Mouse (Mus musculus) thymus, postnatal 14 days (tissue): ENCODE results near the gene Frs3.
"Not testable (repeated sequence)": the region's sequence is repeated elsewhere in the genome, so short reads cannot be mapped to it uniquely, and the experiment has no call there.

ENCODE experiments used
- DNase-seq: peaks from one replicate; pipeline ENCODE4 v3.0.0; 2021

Gene Frs3

GRCm38 (mm10) chr17:47688608-47689575, at the start of gene Frs3:
Gene Frs3 (plus strand): TSS chr17:47689030.
- peak; percentile 65 for DNase-seq

DNA sequence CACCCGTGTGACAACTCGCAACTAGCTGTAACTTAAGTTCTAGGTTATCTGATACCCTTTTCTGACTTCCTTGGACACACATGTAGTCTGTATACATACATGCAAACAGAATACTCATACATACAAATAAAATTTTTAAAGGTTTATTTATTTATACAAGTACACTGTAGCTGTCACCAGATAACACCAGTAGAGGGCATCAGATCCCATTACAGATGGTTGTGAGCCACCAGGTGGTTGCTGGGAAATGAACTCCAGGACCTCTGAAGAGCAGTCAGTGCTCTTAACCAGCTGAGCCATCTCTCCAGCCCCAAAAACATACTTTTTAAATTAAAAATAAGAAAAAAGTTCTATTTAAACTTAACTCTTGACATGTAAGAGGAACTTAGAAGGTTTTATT, 45.8 kb upstream of the Frs3 start:
- DNase-seq = peak; percentile 14

DNA sequence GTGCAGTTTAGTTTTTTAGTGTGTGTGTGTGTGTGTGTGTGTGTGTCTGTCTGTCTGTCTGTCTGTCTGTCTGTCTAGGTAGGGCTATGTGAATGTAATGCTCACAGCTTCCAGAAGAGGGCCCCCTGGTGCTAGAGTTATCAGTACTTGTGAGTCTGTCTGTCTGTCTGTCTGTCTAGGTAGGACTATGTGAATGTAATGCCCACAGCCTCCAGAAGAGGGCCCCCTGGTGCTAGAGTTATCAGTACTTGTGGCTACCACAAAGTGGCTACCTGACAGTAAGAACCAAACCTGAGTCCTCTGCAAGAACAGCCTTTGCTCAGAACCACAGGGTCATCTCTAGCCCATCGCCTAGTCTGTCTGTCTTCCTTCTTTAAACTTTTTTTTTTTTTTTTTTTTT, 42.1 kb upstream of the Frs3 start:
- peak; percentile 67 for DNase-seq

- no peak for DNase-seq
These were observed 39.9 kb upstream of the Frs3 start for GRCm38 (mm10) chr17:47648966-47649365.

DNA sequence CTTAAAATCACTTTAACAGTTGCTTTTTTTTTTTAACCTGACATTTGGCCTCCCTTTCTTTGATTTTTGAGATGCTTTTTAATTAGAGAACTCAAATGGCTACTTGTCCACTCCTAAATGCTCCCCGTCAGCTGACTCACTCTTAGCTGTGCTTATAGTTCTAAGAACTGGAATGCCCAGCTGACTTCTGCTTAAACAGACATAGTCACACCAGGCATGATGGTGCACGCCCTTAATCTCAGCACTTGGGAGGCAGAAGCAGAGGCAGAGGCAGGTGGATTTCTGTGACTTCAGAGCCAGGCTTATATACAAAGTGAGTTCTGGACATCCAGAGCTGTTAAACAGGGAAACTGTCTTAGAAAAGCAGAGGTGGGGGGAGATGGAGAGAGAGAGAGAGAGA, 36.9 kb upstream of the Frs3 start:
- no peak for DNase-seq

GRCm38 (mm10) chr17:47654346-47654745, 34.5 kb upstream of the Frs3 start:
- not testable (repeated sequence) for DNase-seq

DNA sequence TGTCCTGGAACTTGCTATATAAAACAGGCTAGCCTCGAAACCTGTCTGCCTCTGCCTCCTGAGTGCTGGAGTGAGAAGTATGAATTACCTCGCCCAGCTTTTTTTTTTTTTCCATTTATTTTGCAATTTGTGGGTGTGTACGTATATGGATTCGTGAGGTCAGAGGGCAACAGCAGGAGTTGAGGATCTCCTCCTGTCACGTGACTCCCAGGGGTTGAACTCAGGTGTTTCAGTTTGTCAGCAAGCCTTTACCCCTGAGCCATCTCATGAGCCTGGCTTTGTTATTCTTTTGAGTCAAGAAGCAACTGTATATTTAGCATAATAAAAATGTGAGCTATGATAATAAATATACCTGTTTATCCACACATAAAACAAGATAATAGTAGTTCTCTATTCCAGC, 33.1 kb upstream of the Frs3 start:
- DNase-seq = no peak

- DNase-seq = no peak
These were observed 30.9 kb upstream of the Frs3 start for GRCm38 (mm10) chr17:47657901-47658300.

GRCm38 (mm10) chr17:47658741-47659243, 30.0 kb upstream of the Frs3 start:
- no peak for DNase-seq

GRCm38 (mm10) chr17:47663009-47663713, 25.7 kb upstream of the Frs3 start:
- no peak for DNase-seq

DNA sequence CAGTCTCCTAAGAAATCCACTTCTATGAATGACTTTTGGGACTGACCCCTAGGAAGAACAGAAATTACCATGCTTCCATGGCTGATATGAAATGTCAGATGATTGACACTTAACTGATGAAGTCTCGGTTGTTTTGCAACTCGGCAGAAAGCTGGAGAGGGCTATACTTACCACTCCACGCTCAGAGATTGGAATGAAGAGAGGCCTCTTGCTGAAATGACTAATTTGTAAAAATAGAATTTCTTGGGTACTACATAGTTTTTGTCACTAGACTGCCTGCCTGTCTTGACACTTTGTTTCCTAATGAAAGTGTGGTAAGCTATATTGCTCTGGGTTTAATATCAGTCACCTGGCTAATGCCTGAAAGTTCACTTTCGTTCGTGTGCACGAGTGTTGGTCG, 24.4 kb upstream of the Frs3 start:
- DNase-seq = no peak

DNA sequence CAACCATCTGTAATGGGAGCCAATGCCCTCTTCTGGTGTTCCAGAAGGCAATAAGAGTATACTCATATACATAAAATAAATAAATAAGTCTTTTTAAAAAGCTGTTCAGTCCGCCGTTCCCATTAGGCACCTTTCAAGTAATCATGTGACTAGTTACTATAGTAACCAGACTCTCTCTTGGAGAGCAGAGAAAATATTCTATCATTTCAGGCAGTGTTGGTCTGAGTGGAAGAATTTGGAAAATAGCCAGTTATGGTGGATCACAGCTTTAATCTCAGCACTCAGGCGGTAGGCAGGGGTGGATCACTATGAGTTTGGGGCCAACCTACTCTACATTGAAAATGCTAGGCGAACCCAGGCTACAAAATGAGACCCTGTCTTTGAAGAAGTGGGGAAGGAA, 19.7 kb upstream of the Frs3 start:
- no peak for DNase-seq

DNA sequence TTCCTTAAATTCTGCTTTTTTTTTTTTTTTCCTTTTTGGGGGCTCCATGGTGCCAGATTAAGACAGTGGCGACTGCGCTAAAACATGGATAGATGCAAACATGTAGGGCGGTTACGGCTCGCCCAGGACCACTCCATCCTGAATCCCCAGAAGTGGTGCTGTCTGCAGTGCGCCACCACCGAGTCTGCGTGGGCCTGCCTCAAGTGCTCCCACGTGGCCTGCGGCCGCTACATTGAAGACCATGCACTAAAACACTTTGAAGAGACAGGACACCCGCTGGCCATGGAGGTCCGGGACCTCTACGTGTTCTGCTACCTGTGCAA, 16.9 kb upstream of the Frs3 start:
- DNase-seq = no peak

DNA sequence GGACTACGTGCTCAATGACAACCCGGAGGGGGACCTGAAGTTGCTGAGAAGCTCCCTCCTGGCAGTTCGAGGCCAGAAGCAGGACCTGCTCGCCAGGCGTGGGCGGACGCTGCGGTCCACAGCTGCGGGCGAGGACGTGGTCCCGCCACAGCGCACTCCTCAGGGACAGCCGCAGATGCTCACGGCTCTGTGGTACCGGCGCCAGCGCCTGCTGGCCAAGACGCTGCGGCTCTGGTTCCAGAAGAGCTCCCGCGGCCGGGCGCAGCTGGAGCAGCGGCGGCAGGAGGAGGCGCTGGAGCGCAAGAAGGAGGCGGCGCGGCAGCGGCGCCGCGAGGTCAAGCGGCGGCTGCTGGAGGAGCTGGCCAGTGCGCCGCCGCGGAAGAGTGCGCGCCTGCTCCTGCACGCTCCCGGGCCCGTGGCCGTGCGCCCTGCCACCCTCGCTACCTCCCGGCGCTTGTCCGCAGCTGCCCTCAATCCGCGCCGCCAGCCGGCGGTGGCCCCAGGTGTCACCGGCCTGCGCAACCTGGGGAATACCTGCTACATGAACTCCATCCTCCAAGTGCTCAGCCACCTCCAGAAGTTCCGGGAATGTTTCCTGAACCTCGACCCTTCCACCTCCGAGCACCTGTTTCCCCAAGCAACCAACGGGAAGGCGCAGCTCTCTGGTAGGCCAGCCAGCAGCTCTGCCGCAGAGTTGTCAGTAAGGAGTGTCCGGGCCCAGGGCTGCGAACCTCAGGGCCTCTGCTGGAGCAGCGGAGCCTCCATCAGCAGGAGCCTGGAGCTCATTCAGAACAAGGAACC, 16.3 kb upstream of the Frs3 start:
- DNase-seq = no peak

DNA sequence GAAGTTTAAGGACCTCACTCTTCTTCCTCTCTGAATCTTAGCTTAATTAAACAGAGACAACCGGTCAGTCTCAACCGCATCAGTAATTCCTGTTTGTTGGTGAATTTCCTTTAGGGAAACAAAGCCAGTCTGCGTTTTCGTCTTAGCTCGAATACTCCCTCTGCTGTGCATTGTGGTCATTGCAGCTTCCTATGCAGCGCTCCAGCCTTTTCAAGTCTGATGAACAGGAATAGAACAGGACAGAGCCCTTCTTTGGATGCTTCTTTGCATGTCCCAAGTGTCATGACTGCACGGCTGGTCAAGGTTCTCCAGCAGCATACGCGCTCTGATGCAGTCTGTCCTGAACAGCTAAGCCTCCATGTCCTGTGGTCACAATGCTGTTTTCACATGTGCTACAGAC, 12.2 kb upstream of the Frs3 start:
- peak; percentile 52 for DNase-seq

DNA sequence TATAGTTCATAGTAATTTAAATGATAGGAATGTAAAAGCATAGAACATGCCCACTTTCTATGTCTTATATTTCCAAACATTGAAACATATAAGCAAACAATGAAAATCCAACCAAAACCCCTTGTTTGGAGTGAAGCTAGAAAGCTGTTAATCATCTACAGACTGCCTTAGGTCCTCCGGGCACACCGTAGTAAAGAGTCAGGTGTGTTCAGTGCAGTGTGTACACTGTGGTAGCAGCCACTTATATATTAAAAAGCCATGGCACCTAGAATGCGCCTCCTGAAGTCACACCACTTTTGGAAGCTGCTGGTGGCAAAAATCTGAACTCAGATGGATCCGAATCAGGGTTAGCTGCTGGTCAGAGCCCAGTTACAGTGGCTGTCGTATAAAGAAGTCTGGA, 10.6 kb upstream of the Frs3 start:
- DNase-seq = no peak

- no peak for DNase-seq
These were observed 10.1 kb upstream of the Frs3 start for GRCm38 (mm10) chr17:47678702-47679101.

GRCm38 (mm10) chr17:47682836-47683235, 6.0 kb upstream of the Frs3 start:
- DNase-seq = no peak

GRCm38 (mm10) chr17:47687409-47688343, 1.2 kb upstream of the Frs3 start:
- DNase-seq = peak; percentile 95

DNA sequence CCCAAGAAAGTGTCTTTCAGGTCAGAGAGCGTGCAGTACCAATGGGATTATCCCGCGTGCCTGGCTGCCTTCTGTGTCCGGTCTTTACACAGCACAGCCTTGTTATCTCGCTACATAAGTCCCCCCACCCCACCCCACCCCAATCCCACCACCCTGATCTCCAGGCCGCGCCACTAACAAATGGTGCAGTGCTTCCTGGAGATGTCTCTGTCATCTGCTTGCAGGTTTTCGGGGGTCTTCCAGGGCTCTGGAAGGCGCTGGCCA, 554 bp upstream of the Frs3 start, which contains the start of gene Tomm6:
TSS of gene Tomm6 (minus strand) at position 43 of the 264 bp plus-strand sequence.
- no peak for DNase-seq

- no peak for DNase-seq
These were observed 1.1 kb downstream of the Frs3 start for GRCm38 (mm10) chr17:47689894-47690293.

DNA sequence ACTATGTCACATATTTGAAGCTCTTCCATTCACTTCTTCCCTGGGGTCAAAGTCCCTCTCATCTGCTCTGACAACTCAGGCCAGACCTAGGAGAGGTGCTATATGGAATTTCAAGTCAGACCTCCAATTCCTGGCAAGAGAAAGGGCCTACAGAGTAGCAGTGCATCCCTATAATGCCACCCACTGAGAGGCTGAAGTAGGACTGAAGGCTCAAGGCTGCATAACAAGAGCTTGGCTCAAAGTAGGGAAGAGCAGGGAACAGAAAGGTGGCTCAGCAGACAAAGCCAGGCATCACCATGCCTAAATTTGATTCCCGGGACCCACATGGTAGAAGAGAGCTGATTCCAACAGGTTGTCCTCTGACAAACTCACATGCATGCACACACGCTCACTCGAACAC, 2.8 kb downstream of the Frs3 start:
- no peak for DNase-seq
